Mouse (Mus musculus): ENCODE data around the gene Krt23. TPM values are rescaled to one million over a fixed set of nuclear protein-coding genes. Genes with fewer than 3 reads are reported as not detected.

The Krt23 gene
- total RNA-seq, 2 experiments from 2014 or later, result not detected

GRCm38 (mm10) chr11:99430670-99431069 is 62.3 kb downstream of the Krt23 start:
- H3K27ac ChIP-seq, result no peak overlapping the region
- peak; percentile 37 for TF ChIP-seq CTCF (conservative IDR thresholded peaks at IDR 0.05)
- H3K4me3 ChIP-seq, result no peak overlapping the region
- no peak for DNase-seq (ENCODE audit: low spot score in 2 of 2)

Other genes starting within 250 kb of the Krt23 start
- gene Krt222, start 249.1 kb downstream of the Krt23 start, total RNA-seq (2021), result 10 to 100 TPM; 24.8 to 29.5 TPM
- gene Krt24, start 207.9 kb downstream of the Krt23 start, total RNA-seq (2021), result not detected
- gene Krt25, start 170.2 kb downstream of the Krt23 start, total RNA-seq (2021), result not detected
- not detected for gene Krt26, start 155.2 kb downstream of the Krt23 start, total RNA-seq (2021)
- not detected for gene Krt27, start 142.0 kb downstream of the Krt23 start, total RNA-seq (2021)
- gene Krt28, start 118.2 kb downstream of the Krt23 start, total RNA-seq (2021), result under 1 TPM in 1 of 2 experiments, not detected in 1; 0.23 TPM
- 10 to 100 TPM; 14.8 to 16.4 TPM for gene Krt10, start 103.8 kb downstream of the Krt23 start, total RNA-seq (2021)
- gene Krt12, start 70.9 kb downstream of the Krt23 start, total RNA-seq (2021), result 1 to 10 TPM in 1 of 2 experiments, under 1 TPM in 1; 0.97 to 1.4 TPM
- not detected for gene Krt20, start 55.0 kb downstream of the Krt23 start, total RNA-seq (2021)
- gene Krt39, start 28.2 kb upstream of the Krt23 start, total RNA-seq (2021), result not detected
- not detected for gene Krt40, start 50.0 kb upstream of the Krt23 start, total RNA-seq (2021)
- gene Krtap3-3, start 57.7 kb upstream of the Krt23 start, total RNA-seq (2021), result not detected
- gene Krtap3-2, start 63.7 kb upstream of the Krt23 start, total RNA-seq (2021), result not detected
- not detected for gene Gm11939, start 66.3 kb upstream of the Krt23 start, total RNA-seq (2021)
- not detected for gene Krtap3-1, start 73.5 kb upstream of the Krt23 start, total RNA-seq (2021)
- not detected for gene Krtap1-5, start 87.9 kb upstream of the Krt23 start, total RNA-seq (2021)
- gene Krtap1-4, start 90.5 kb upstream of the Krt23 start, total RNA-seq (2021), result not detected
- not detected for gene Krtap1-3, start 98.2 kb upstream of the Krt23 start, total RNA-seq (2021)
- not detected for gene Krtap9-3, start 105.0 kb upstream of the Krt23 start, total RNA-seq (2021)
- not detected for gene Gm11938, start 110.2 kb upstream of the Krt23 start, total RNA-seq (2021)
- gene Gm11937, start 117.1 kb upstream of the Krt23 start, total RNA-seq (2021), result not detected
- gene Krtap2-4, start 121.7 kb upstream of the Krt23 start, total RNA-seq (2021), result not detected
- not detected for gene Gm11562, start 127.3 kb upstream of the Krt23 start, total RNA-seq (2021)
- gene Krtap4-1, start 135.1 kb upstream of the Krt23 start, total RNA-seq (2021), result not detected
- not detected for gene Krtap4-2, start 141.9 kb upstream of the Krt23 start, total RNA-seq (2021)
- gene Krtap4-7, start 151.0 kb upstream of the Krt23 start, total RNA-seq (2021), result not detected
- not detected for gene Gm11555, start 157.1 kb upstream of the Krt23 start, total RNA-seq (2021)
- not detected for gene Gm11563, start 165.8 kb upstream of the Krt23 start, total RNA-seq (2021)
- gene Krtap4-6, start 172.8 kb upstream of the Krt23 start, total RNA-seq (2021), result not detected
- gene Gm14190, start 197.6 kb upstream of the Krt23 start, total RNA-seq (2021), result not detected
- not detected for gene Gm14180, start 241.2 kb upstream of the Krt23 start, total RNA-seq (2021)

All from layer of hippocampus, adult 2 months (tissue).